Mouse (Mus musculus): ENCODE results near the gene Syvn1.

GRCm38 (mm10) chr19:6038326-6038725 lies 8.1 kb upstream of the Syvn1 start:
- TF ChIP-seq CTCF (conservative IDR thresholded peaks at IDR 0.05 in 1 of 2, IDR thresholded peaks at IDR 0.05 in 1 of 2; ENCODE audit: low read depth in 2 of 2, low read length in 2 of 2) (no peak), POLR2A (IDR thresholded peaks at IDR 0.05; ENCODE audit: low read depth, low read length) (no peak), SIN3A (IDR thresholded peaks at IDR 0.05; ENCODE audit: low read length) (no peak)
